Mouse (Mus musculus): ENCODE measurements around the gene Kcnj4.

DNA sequence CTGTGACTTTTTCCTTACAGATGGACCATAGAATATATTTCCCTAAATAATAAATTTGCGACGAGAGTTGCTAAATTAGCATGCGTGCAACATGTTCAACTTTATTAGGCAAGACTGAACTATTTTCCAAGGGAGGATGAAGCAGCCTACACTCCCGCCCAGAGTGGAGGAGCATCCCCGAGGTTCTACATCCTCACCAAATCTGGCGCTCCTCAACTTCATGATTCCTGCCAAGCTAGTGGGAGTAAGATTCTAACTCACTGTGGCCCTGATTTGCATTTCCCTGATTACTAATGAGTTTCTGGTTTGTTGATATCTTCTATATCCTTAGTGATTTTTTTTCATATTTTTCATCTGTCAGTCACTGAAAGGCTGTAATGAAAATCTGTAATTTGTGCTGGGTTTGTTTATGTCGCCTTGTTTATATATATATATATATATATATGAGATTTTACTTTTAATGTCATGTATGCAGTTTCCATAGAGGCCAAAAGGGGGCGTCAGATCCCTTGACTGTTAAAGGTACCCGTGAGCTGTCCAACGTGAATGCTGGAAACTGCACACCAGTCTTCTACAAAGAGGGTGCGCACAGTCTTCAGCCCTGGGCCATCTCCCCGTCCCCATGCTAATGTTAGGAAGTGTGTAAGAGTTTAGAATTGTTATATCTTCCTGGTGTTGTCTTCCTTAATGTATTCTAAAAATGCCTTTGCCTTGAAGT lies 31.2 kb downstream of the Kcnj4 start:
- no peak for TF ChIP-seq POLR2A (IDR thresholded peaks at IDR 0.05; ENCODE audit: borderline replicate concordance, extremely low read depth, insufficient read depth, insufficient read length, poor library complexity, severe bottlenecking)
- TF ChIP-seq CTCF (IDR thresholded peaks at IDR 0.05; ENCODE audit: borderline replicate concordance, extremely low read depth, insufficient read depth, insufficient read length), result no peak
